Mouse (Mus musculus) adrenal gland, adult 2 months (tissue): ENCODE results near the gene 4930524J08Rik. TPM values are rescaled to one million over a fixed set of nuclear protein-coding genes. Genes with fewer than 3 reads are reported as not detected.

Experiments
- DNase-seq: peaks from one replicate; pipeline ENCODE4 v3.0.0; 2021
- long read RNA-seq: library from polyadenylated mRNA; stranded (forward); transcript quantifications from one replicate; pipeline ENCODE4 v2.0.0, GENCODE M21; 2021
- polyA plus RNA-seq: library from polyadenylated mRNA; depleted of rRNA; stranded (reverse); fragments of >200 nt; gene quantifications from 2 replicates; pipeline ENCODE4 v1.2.3, GENCODE M21; 2012; rRNA removed
- total RNA-seq, 2 experiments: library from RNA; stranded (reverse); gene quantifications; 2 replicates each; pipeline ENCODE4 v1.2.3; 2021

4930524J08Rik gene
- 1 to 10 TPM in 1 of 2 experiments, under 1 TPM in 1; 0.86 to 1.8 TPM for total RNA-seq
- polyA plus RNA-seq, result 2.9 and 4.8 TPM in 2 replicates
- long read RNA-seq, result 0 reads

GRCm38 (mm10) chr5:99978699-99979442, at the start of gene 4930524J08Rik, which contains the start of gene Hnrnpd:
TSS of gene 4930524J08Rik (plus strand) at chr5:99979061.
TSS of gene Hnrnpd (minus strand) at chr5:99978938.
- peak; percentile 96 for DNase-seq

GRCm38 (mm10) chr5:99931910-99932309, 47.0 kb upstream of the 4930524J08Rik start:
- DNase-seq, result no peak

- DNase-seq, result no peak
These were observed 39.4 kb upstream of the 4930524J08Rik start for GRCm38 (mm10) chr5:99939440-99939839.

GRCm38 (mm10) chr5:99941273-99941672, 37.6 kb upstream of the 4930524J08Rik start:
- no peak for DNase-seq

- peak; percentile 54 for DNase-seq
These were observed 36.9 kb upstream of the 4930524J08Rik start for GRCm38 (mm10) chr5:99941776-99942502.

- DNase-seq, result no peak
These were observed 26.3 kb upstream of the 4930524J08Rik start for GRCm38 (mm10) chr5:99952513-99952912.

- no peak for DNase-seq
These were observed 25.0 kb upstream of the 4930524J08Rik start for GRCm38 (mm10) chr5:99953883-99954282.

GRCm38 (mm10) chr5:99958666-99959065, 20.2 kb upstream of the 4930524J08Rik start:
- no peak for DNase-seq

GRCm38 (mm10) chr5:99959236-99959936, 19.5 kb upstream of the 4930524J08Rik start:
- DNase-seq, result no peak

- no peak for DNase-seq
These were observed 18.9 kb upstream of the 4930524J08Rik start for GRCm38 (mm10) chr5:99959960-99960359.

GRCm38 (mm10) chr5:99973941-99974340, 4.9 kb upstream of the 4930524J08Rik start:
- peak; percentile 34 for DNase-seq

GRCm38 (mm10) chr5:99975061-99975460, 3.8 kb upstream of the 4930524J08Rik start:
- DNase-seq, result no peak

- no peak for DNase-seq
These were observed 3.1 kb upstream of the 4930524J08Rik start for GRCm38 (mm10) chr5:99975776-99976175.

- DNase-seq, result no peak
These were observed 2.4 kb upstream of the 4930524J08Rik start for GRCm38 (mm10) chr5:99976334-99976955.

GRCm38 (mm10) chr5:99977516-99978301, 1.2 kb upstream of the 4930524J08Rik start:
- DNase-seq, result peak; percentile 89

- DNase-seq, result no peak
These were observed 4.7 kb downstream of the 4930524J08Rik start for GRCm38 (mm10) chr5:99983452-99984061.

- DNase-seq, result peak; percentile 48
These were observed 15.3 kb downstream of the 4930524J08Rik start for GRCm38 (mm10) chr5:99994166-99994565.

GRCm38 (mm10) chr5:99994680-99995079, 15.8 kb downstream of the 4930524J08Rik start:
- no peak for DNase-seq

GRCm38 (mm10) chr5:100000048-100000447, 21.2 kb downstream of the 4930524J08Rik start:
- DNase-seq, result no peak

GRCm38 (mm10) chr5:100000500-100000899, 21.6 kb downstream of the 4930524J08Rik start:
- DNase-seq, result no peak

- no peak for DNase-seq
These were observed 25.0 kb downstream of the 4930524J08Rik start for GRCm38 (mm10) chr5:100003895-100004294.
